Mouse (Mus musculus) stomach, postnatal 0 days (tissue): ENCODE measurements around the gene Cnot10.

Experiments used
- CTCF ChIP-seq: IDR thresholded peaks from 2 replicates; pipeline ENCODE4 v1.5.1; 2016; ENCODE audit warnings: antibody characterized with exemption, low read depth, mild to moderate bottlenecking, moderate library complexity
- EP300 ChIP-seq: optimal IDR thresholded peaks from 2 replicates; pipeline ENCODE3; 2016; ENCODE audit warnings: antibody characterized with exemption

DNA sequence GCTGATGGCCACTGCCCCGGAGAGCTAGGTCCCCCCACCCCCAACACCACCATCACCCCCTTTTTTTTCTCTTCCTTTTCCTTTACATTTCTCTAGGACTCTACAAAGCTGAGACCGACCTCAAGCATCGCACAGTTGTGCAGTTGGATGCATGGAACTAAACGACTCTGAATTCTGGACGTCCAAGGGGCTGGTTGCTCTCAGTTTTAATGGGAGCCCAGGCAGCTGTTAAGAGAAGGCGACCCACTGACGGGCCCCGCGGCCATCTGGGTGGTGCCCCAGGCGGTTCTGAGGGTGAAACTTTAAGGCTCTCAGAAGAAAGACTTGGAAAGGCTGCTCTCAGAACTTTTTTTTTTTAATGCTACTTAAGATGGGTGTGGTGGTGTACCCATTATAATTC is 75.3 kb downstream of the Cnot10 start:
- TF ChIP-seq CTCF (no peak), EP300 (no peak)
